Mouse (Mus musculus): ENCODE results near the gene Mroh7. TPM values are rescaled to one million over a fixed set of nuclear protein-coding genes. Genes with fewer than 3 reads are reported as not detected.
"Not testable (repeated sequence)": the region's sequence is repeated elsewhere in the genome, so short reads cannot be mapped to it uniquely, and the experiment has no call there.

The Mroh7 gene
- not detected in 2 replicates for polyA plus RNA-seq (2011; ENCODE audit: insufficient read length, low read depth, missing spikeins)

DNA sequence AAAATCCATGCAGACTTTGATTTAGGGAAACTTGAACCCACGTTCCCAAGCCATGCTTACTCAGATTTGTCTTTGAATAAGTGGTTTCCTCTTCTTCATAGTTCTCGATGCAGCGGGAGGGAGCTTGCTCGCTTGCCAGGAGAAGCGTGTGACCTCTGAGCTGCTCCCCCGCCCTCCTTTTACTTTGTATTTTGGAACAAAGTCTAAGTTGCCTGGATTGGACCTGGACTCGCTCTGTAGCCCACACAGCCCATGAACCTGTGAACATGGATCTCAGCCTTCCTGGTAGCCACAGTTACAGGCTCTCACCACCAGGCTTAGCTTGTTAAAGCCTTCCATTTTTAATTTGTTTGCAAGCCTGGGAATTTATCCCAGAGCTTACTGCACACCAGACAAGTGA, at the start of gene Mroh7:
Gene Mroh7 (minus strand): TSS at position 112 of the 400 bp plus-strand sequence.
- no peak for TF ChIP-seq CTCF (IDR thresholded peaks at IDR 0.05; ENCODE audit: borderline replicate concordance, insufficient read depth, low read length)
- no peak for TF ChIP-seq POLR2A (IDR thresholded peaks at IDR 0.05; ENCODE audit: low read depth, low read length)
- H3K27ac ChIP-seq (ENCODE audit: insufficient read depth, low read length) = no peak within 1 kb of the TSS
- H3K4me1 ChIP-seq (ENCODE audit: control insufficient read depth, insufficient read depth, low read length) = no peaks in the 10 kb centered on the region
- no peak within 1 kb of the TSS for H3K4me3 ChIP-seq (ENCODE audit: insufficient read depth, low read length)

DNA sequence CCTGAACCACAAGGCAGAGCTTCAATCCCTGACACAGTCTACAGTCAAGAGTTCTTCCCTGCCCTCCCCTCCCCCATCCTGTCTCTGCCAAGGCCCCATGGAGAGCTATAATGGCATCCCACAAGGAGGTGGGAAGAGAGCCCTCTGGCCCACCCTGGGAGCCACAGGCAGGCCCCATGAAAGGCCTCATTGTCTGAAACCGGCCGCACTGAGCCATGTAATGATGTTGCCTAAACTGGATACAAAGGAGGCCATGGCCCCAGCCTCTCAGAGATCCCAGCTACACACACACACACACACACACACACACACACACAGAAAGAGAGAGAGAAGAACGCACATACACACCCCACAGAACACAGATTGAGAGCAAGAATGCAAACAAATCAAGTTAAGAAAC, 49.3 kb upstream of the Mroh7 start:
- TF ChIP-seq POLR2A (IDR thresholded peaks at IDR 0.05; ENCODE audit: low read depth, low read length) = no peak
- TF ChIP-seq CTCF (IDR thresholded peaks at IDR 0.05; ENCODE audit: borderline replicate concordance, insufficient read depth, low read length) = no peak
- Histone ChIP-seq H3K27ac (ENCODE audit: insufficient read depth, low read length) (no peak overlapping the region), H3K4me3 (ENCODE audit: insufficient read depth, low read length) (no peak overlapping the region), H3K4me1 (ENCODE audit: control insufficient read depth, insufficient read depth, low read length) (peaks cover 9% of the 10 kb centered on the region)

DNA sequence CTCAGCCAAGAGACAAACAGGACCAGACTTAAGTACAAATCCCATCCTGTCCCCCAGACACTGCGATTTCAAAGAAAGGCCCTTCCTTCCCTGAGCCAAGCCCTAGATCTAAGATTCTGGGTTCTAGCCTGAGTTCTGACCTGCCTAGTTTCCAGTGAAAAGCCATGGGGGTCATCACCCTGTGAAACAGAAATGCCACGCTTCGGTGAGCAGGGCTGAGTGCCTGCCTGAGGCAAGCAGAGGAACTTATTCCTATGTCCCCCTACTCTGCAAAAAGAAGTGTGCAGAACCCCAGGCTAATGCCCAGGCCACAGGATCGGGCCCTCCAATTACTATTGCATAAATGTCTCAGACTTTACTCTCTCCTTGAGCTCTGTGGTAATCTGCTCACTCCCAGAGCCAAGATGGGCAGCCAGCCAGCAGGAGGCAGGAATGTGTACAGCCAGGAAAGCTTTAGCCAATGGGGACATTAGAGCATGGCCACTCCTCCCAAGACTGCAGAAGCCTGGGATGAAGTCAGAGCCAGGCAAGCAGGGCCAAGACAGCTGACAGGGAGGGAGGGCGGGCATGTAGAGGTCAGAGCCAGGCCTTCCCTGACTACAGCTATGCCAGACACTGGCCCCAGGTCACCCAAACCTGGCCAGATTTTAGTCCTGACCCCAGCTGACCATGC, 47.5 kb upstream of the Mroh7 start:
- Histone ChIP-seq H3K4me3 (ENCODE audit: insufficient read depth, low read length) (no peak overlapping the region), H3K27ac (ENCODE audit: insufficient read depth, low read length) (no peak overlapping the region), H3K4me1 (ENCODE audit: control insufficient read depth, insufficient read depth, low read length) (peaks cover 3% of the 10 kb centered on the region)
- TF ChIP-seq POLR2A (IDR thresholded peaks at IDR 0.05; ENCODE audit: low read depth, low read length) = no peak
- no peak for TF ChIP-seq CTCF (IDR thresholded peaks at IDR 0.05; ENCODE audit: borderline replicate concordance, insufficient read depth, low read length)

- no peak overlapping the region for H3K27ac ChIP-seq (ENCODE audit: insufficient read depth, low read length)
- TF ChIP-seq POLR2A (IDR thresholded peaks at IDR 0.05; ENCODE audit: low read depth, low read length) (no peak), CTCF (IDR thresholded peaks at IDR 0.05; ENCODE audit: borderline replicate concordance, insufficient read depth, low read length) (no peak)
- peaks cover 3% of the 10 kb centered on the region for H3K4me1 ChIP-seq (ENCODE audit: control insufficient read depth, insufficient read depth, low read length)
- H3K4me3 ChIP-seq (ENCODE audit: insufficient read depth, low read length) = no peak overlapping the region
These were observed 46.3 kb upstream of the Mroh7 start for GRCm38 (mm10) chr4:106776998-106777397.

DNA sequence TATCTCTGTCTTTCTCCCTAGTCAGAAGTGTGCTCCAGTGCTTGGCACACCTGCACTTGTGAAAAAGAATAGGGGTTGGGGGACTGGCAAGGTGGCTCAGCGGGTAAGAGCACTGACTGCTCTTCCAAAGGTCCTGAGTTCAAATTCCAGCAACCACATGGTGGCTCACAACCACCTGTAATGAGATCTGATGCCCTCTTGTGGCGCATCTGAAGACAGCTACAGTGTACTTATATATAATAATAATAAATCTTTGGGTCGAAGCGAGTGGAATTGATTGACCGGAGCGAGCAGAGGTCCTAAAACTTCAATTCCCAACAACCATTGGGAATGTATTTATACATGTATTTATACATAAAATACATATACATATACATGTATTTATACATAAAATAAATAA, 45.0 kb upstream of the Mroh7 start:
- H3K27ac ChIP-seq (ENCODE audit: insufficient read depth, low read length); H3K4me1 ChIP-seq (ENCODE audit: control insufficient read depth, insufficient read depth, low read length); H3K4me3 ChIP-seq (ENCODE audit: insufficient read depth, low read length): not testable (repeated sequence)

DNA sequence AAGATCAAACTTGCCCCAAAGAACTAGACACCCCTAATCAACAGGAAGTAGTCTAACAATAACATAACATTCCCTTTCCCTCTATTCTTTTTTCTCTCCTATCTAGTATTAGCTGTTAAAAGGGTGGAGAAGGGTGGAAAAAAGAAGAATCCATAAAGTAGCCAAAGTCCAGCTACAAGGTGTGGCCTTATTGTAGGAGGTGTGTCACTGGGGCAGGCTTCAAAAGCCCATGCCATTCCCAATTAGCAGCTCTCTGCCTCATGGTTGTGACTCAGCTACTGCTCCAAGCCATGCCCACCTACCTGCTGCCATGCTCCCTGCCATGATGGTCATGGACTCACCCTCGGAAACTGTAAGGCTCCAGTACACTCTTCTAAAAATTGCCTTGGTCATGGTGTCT, 41.8 kb upstream of the Mroh7 start:
- no peak overlapping the region for H3K4me3 ChIP-seq (ENCODE audit: insufficient read depth, low read length)
- no peaks in the 10 kb centered on the region for H3K4me1 ChIP-seq (ENCODE audit: control insufficient read depth, insufficient read depth, low read length)
- TF ChIP-seq POLR2A (IDR thresholded peaks at IDR 0.05; ENCODE audit: low read depth, low read length) (no peak), CTCF (IDR thresholded peaks at IDR 0.05; ENCODE audit: borderline replicate concordance, insufficient read depth, low read length) (no peak)
- H3K27ac ChIP-seq (ENCODE audit: insufficient read depth, low read length) = no peak overlapping the region

GRCm38 (mm10) chr4:106769306-106769705, 38.6 kb upstream of the Mroh7 start:
- H3K27ac ChIP-seq (ENCODE audit: insufficient read depth, low read length) = no peak overlapping the region
- no peak overlapping the region for H3K4me3 ChIP-seq (ENCODE audit: insufficient read depth, low read length)
- no peaks in the 10 kb centered on the region for H3K4me1 ChIP-seq (ENCODE audit: control insufficient read depth, insufficient read depth, low read length)
- TF ChIP-seq CTCF (IDR thresholded peaks at IDR 0.05; ENCODE audit: borderline replicate concordance, insufficient read depth, low read length) = no peak

DNA sequence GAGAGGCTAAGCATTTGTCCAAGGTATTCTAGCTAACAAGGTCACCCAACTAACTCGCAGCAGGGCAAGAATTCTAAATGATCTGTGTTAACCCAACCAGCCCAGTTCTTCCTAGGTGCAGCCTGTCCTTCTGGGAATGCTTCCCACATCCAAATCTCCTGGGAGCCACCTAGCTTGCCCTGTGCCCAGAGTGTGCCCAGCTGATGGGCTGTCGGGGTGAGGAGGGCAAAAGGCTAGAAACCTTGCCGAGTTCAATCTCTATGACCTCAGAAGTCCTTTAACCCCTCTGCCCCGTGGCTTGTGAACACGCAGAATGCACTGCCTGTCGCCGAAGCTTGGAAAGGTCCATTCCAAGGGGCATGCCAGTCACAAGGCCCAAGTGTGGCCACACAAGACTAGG, 33.4 kb upstream of the Mroh7 start:
- H3K27ac ChIP-seq (ENCODE audit: insufficient read depth, low read length) = no peak overlapping the region

DNA sequence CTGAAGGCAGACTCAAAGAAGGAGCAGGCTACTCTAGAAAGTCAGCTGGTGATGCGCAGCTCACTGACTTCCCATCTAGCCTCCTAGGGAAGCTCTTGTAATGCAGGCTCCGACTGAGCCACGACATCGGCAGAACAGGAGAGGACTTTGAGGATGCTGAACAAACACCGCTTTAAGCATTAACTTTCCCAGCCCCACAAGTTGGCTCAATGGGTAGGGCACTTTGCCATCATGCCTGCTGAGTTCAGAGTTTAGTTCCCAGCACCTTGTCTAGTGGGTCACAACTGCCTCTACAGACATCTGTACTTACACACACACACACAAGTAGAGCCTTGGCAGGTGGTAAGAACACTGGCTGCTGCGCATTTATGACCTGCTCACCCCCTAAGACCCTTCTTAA, 21.0 kb upstream of the Mroh7 start:
- no peak overlapping the region for H3K4me3 ChIP-seq (ENCODE audit: insufficient read depth, low read length)
- no peaks in the 10 kb centered on the region for H3K4me1 ChIP-seq (ENCODE audit: control insufficient read depth, insufficient read depth, low read length)
- TF ChIP-seq CTCF (IDR thresholded peaks at IDR 0.05; ENCODE audit: borderline replicate concordance, insufficient read depth, low read length) (no peak), POLR2A (IDR thresholded peaks at IDR 0.05; ENCODE audit: low read depth, low read length) (no peak)
- H3K27ac ChIP-seq (ENCODE audit: insufficient read depth, low read length) = no peak overlapping the region

More for the DNA sequence above, 33.4 kb upstream of the Mroh7 start:
- TF ChIP-seq CTCF (IDR thresholded peaks at IDR 0.05; ENCODE audit: borderline replicate concordance, insufficient read depth, low read length) (no peak), POLR2A (IDR thresholded peaks at IDR 0.05; ENCODE audit: low read depth, low read length) (no peak)
- no peaks in the 10 kb centered on the region for H3K4me1 ChIP-seq (ENCODE audit: control insufficient read depth, insufficient read depth, low read length)
- no peak overlapping the region for H3K4me3 ChIP-seq (ENCODE audit: insufficient read depth, low read length)

DNA sequence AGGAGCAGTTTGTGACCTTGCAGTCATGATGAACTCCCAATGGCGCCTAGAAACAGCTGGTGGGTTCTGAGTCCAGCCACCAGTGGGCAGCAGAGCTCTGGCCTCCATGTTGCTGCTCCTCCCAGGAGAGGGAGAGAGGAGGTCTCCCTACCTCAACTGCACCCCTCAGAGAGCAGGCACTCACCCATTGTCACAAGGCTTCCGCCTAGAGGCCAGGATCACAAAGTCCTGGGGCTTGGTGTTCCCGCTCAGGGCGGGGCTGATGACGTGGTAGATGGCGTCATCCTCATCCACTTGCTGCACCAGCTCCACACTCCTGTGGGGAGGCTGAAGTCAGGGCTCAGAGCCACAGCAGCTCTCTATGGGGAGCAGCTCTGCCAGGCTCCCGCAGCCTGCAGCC, 19.0 kb upstream of the Mroh7 start:
- no peak for TF ChIP-seq POLR2A (IDR thresholded peaks at IDR 0.05; ENCODE audit: low read depth, low read length)
- peak; percentile 78 for TF ChIP-seq CTCF (IDR thresholded peaks at IDR 0.05; ENCODE audit: borderline replicate concordance, insufficient read depth, low read length)
- no peaks in the 10 kb centered on the region for H3K4me1 ChIP-seq (ENCODE audit: control insufficient read depth, insufficient read depth, low read length)
- H3K4me3 ChIP-seq (ENCODE audit: insufficient read depth, low read length) = no peak overlapping the region
- H3K27ac ChIP-seq (ENCODE audit: insufficient read depth, low read length) = no peak overlapping the region

All from embryonic fibroblast, embryonic 13.5 days (primary cell).